Mouse (Mus musculus): ENCODE data around the gene Lrrc8a.
A peak's percentile ranks its signal among the peaks of the same experiment; 100 is the strongest.

DNA sequence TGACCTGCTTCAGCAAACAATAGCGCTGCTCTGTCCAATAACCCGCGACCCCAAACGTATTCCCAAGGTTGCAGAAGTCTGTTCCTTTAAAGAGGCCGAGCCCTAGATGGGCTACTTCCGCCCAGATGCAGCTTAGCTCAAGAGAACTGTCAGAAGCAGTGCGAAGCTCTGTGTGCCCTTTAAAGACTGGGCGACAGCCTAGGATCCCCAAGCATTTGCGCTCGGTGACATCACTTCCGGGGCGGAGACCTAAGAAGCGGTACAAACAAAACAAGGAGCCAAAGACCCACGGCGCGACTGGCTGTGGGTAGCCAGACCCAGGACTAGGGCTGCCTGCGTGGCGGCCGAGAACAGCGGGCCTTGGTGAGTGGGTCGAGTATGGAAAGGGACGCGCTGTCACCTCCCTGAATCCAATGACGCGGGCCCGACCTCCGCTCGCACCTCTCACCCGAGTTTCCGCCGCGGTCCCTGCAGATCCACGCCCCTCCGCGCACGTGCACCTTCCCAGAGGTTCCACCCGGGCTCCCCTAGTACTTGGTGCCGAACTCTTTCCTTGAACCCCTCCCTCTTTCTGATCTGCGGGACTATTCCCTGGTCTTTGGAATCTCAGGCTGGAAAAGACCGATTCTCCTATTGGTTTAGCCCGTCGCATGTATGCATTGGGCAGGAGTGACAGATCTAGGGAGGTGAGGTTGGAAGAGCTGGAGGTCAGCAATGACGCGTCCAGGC is 31.7 kb upstream of the Lrrc8a start, which contains the start of gene Kyat1:
- TF ChIP-seq CTCF (IDR thresholded peaks at IDR 0.05; ENCODE audit: extremely low read depth, insufficient read depth, low read length) (no peak), POLR2A (IDR thresholded peaks at IDR 0.05; ENCODE audit: extremely low read depth, insufficient read depth, low read length) (peak; percentile 96)

Measured in cortical plate, adult 2 months (tissue).